Comparison of ENCODE assay signal across 7 mouse cellular contexts in the genomic region with DNA sequence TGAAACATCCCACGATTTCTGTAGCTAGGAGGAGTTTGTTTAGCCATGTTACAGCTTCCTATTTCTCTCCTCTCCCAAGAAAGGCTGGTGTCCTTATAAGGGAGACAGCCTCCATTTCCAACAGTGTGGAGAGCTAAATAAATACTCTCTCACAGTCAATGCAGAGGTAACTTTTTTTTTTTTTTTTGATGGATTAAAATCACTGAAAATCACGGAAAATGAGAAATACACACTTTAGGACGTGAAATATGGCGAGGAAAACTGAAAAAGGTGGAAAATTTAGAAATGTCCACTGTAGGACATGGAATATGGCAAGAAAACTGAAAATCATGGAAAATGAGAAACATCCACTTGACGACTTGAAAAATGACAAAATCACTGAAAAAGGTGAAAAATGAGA.
DNase-seq lines count a peak whose midpoint lies in the region.

No protein-coding gene starts in this region.

- peak; percentile 30 for DNase-seq in adrenal gland, adult 2 months
- DNase-seq in embryo, embryonic 11 days = peak; percentile 1
- peak; percentile 99 for DNase-seq in heart, adult 11 months
- peak; percentile 68 to 81 for DNase-seq in kidney, adult 8-10 months
- DNase-seq in left cerebral cortex, adult 11 months (ENCODE audit: low spot score) = peak; percentile 55
- peak; percentile 75 to 80 for DNase-seq in lung, postnatal 4 days
- peak; percentile 38 to 77 for DNase-seq in spleen, postnatal 36 days (ENCODE audit: low spot score in 2 of 2)

Comparison
In these comparisons a context has a peak if more than half of its experiments do, and no peak if none do; other contexts are left out.
1. Peak in every context shown above with its lines: DNase-seq.
2. DNase-seq: peak in every context shown above with its lines; median percentile 99 in heart, adult 11 months; 78 in lung, postnatal 4 days; 74 in kidney, adult 8-10 months; 58 in spleen, postnatal 36 days; 55 in left cerebral cortex, adult 11 months; 30 in adrenal gland, adult 2 months; 1 in embryo, embryonic 11 days.